In the genomic region with DNA sequence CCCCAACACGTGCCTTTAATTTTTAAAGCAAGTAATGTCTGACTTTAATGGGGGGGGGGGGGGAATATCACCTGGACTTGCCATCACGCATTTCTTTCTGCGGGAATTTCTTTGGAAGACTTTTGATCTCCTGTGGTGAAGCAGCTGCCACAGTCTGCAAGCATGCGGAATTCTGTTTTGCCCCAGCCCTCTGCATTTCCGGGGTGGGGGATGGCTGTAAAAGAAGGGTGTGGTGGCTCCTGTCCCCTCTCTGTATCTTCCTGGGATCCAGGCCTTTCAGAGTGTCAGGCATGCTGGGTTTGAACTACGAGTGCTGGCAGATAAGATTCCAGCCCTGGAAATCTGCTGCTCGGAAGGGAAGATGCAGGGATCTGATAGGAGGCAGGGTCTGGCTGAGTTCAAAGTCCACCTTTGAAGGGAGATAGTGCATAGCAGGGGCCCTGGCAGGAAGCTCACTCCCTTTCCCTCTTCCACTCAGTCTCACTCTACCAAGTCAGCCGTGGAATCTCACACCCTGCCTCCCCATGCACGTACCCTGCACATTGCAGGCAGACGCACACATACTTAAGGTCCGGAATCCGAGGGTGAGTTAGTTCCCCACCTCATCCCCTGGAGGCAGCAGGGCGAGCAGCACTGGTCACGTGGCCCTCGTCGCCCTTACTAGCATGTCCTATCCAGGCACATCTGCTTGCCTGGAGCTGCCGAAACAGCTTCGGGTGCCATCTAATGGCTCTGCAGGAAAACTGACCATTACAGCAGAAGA, we compare ENCODE assay signal across 8 mouse cellular contexts. TPM values are rescaled to one million over a fixed set of nuclear protein-coding genes. Genes with fewer than 3 reads are reported as not detected.
DNase-seq lines count a peak whose midpoint lies in the region; ATAC-seq lines count a peak whose summit lies in the region.

No protein-coding gene starts in this region.

- no peaks in the 10 kb centered on the region for H3K36me3 ChIP-seq in intestine, embryonic 16.5 days (ENCODE audit: control insufficient read depth, insufficient read depth, low read length)
- no peaks in the 10 kb centered on the region for H3K36me3 ChIP-seq in liver, embryonic 16.5 days (ENCODE audit: control insufficient read depth, insufficient read depth)

- H3K9me3 ChIP-seq in intestine, embryonic 16.5 days (ENCODE audit: control insufficient read depth, low read length) = no peaks in the 10 kb centered on the region
- H3K9me3 ChIP-seq in liver, embryonic 16.5 days (replicated peaks; ENCODE audit: control insufficient read depth, low read length) = no peaks in the 10 kb centered on the region

- peak overlapping the region; percentile 93 for H3K27ac ChIP-seq in intestine, embryonic 16.5 days (ENCODE audit: low read length)
- no peak overlapping the region for H3K27ac ChIP-seq in liver, embryonic 16.5 days (ENCODE audit: low read length)

- WGBS in intestine, embryonic 16.5 days = 9% methylated on average over 18 of the region's 18 CpGs
- WGBS in liver, embryonic 16.5 days (ENCODE audit: insufficient replicate concordance) = 10% methylated on average over 18 of the region's 18 CpGs

- intact Hi-C loops in gastrocnemius, postnatal 36 days (cut with DNase I) = loop anchor here (10.0 kb wide), 1 partner anchor 150 kb away; a partner anchor contains a TSS

- peak; percentile 36 to 43 for DNase-seq in cerebellum, postnatal 14 days
- DNase-seq in cerebellum, adult 11-12 months = no peak
- peak; percentile 69 for DNase-seq in adrenal gland, postnatal 14 days
- peak; percentile 39 to 42 for DNase-seq in gastrocnemius, postnatal 36 days
- peak; percentile 68 for DNase-seq in neural tube, embryonic 10.5 days (ENCODE audit: extremely low spot score, low spot score)
- DNase-seq in spleen, postnatal 4 days (ENCODE audit: low spot score in 2 of 2) = no peak

- H3K9ac ChIP-seq in intestine, embryonic 16.5 days (ENCODE audit: low read depth, low read length) = peak overlapping the region; percentile 60
- no peak overlapping the region for H3K9ac ChIP-seq in liver, embryonic 16.5 days (ENCODE audit: low read depth, low read length)

- peak overlapping the region; percentile 48 for H3K4me2 ChIP-seq in intestine, embryonic 16.5 days (ENCODE audit: low read depth, low read length)
- H3K4me2 ChIP-seq in liver, embryonic 16.5 days (ENCODE audit: low read depth, low read length) = no peak overlapping the region

- H3K4me1 ChIP-seq in intestine, embryonic 16.5 days (ENCODE audit: control insufficient read depth, insufficient read depth, low read length) = peaks cover 22% of the 10 kb centered on the region
- peaks cover 9% of the 10 kb centered on the region for H3K4me1 ChIP-seq in liver, embryonic 16.5 days (ENCODE audit: control insufficient read depth, low read depth, low read length)

- ATAC-seq in intestine, embryonic 16.5 days = peak; percentile 89
- ATAC-seq in liver, embryonic 16.5 days (ENCODE audit: low read depth) = peak; percentile 69

- no peaks in the 10 kb centered on the region for H3K27me3 ChIP-seq in intestine, embryonic 16.5 days (replicated peaks; ENCODE audit: control insufficient read depth, insufficient read depth, low read length)
- no peaks in the 10 kb centered on the region for H3K27me3 ChIP-seq in liver, embryonic 16.5 days (ENCODE audit: control insufficient read depth, insufficient read depth, low read depth, low read length)

- H3K4me3 ChIP-seq in intestine, embryonic 16.5 days (ENCODE audit: low read length) = 0 out of 2 replicates have a peak overlapping the region, but pooled peaks have one; percentile 18
- H3K4me3 ChIP-seq in liver, embryonic 16.5 days (ENCODE audit: low read depth, low read length) = no peak overlapping the region

RNA-seq across cellular contexts. Expression of a gene that starts 13.7 kb away (rescaled TPM):
- total RNA-seq in adrenal gland, postnatal 14 days (2021) = 10.9 and 11.2 TPM in 2 replicates
- total RNA-seq in gastrocnemius, postnatal 36 days (2021) = 1 to 10 TPM; 2.5 to 3.1 TPM
- 24.3 and 26.1 TPM in 2 replicates for polyA plus RNA-seq in intestine, embryonic 16.5 days (2015; fragmentation: Nextera tagmentation; extraction: Ambion mirVana)
- 1.1 and 1.3 TPM in 2 replicates for polyA plus RNA-seq in liver, embryonic 16.5 days (2015; fragmentation: Nextera tagmentation; extraction: Ambion mirVana)

RNA-seq across cellular contexts. Expression of a gene that starts 21.5 kb away (rescaled TPM):
- 2.7 and 3.9 TPM in 2 replicates for total RNA-seq in adrenal gland, postnatal 14 days (2021)
- total RNA-seq in gastrocnemius, postnatal 36 days (2021) = under 1 TPM; 0.10 to 0.38 TPM
- 0.10 and 0.15 TPM in 2 replicates for polyA plus RNA-seq in intestine, embryonic 16.5 days (2015; fragmentation: Nextera tagmentation; extraction: Ambion mirVana)
- polyA plus RNA-seq in liver, embryonic 16.5 days (2015; fragmentation: Nextera tagmentation; extraction: Ambion mirVana) = not detected in 2 replicates

RNA-seq across cellular contexts. Expression of a gene that starts 21.8 kb away (rescaled TPM):
- 3.8 and 3.9 TPM in 2 replicates for total RNA-seq in adrenal gland, postnatal 14 days (2021)
- total RNA-seq in gastrocnemius, postnatal 36 days (2021) = 1 to 10 TPM; 2.5 to 3.6 TPM
- polyA plus RNA-seq in intestine, embryonic 16.5 days (2015; fragmentation: Nextera tagmentation; extraction: Ambion mirVana) = 4.0 and 4.4 TPM in 2 replicates
- polyA plus RNA-seq in liver, embryonic 16.5 days (2015; fragmentation: Nextera tagmentation; extraction: Ambion mirVana) = 0.35 and 0.68 TPM in 2 replicates

Comparison
In these comparisons a context has a peak if more than half of its experiments do, and no peak if none do; other contexts are left out.
1. DNase-seq: peak in cerebellum, postnatal 14 days (2 of 2), adrenal gland, postnatal 14 days (single experiment), gastrocnemius, postnatal 36 days (2 of 2) and neural tube, embryonic 10.5 days (single experiment); none in cerebellum, adult 11-12 months (single experiment) and spleen, postnatal 4 days (0 of 2).